Mouse (Mus musculus) liver, embryonic 13.5 days (tissue): ENCODE measurements around the gene Magi1. TPM values are rescaled to one million over a fixed set of nuclear protein-coding genes. Genes with fewer than 3 reads are reported as not detected.

Experiments
- ATAC-seq: fragments of 200-750 bp; cut with Nextera tagmentation; 2 replicates; pipeline ENCODE4 v1.8.0; 2017; ENCODE audit warnings: low read depth, mild to moderate bottlenecking, moderate number of reproducible peaks, moderate library complexity
- DNase-seq: peaks from one replicate; pipeline ENCODE4 v3.0.0; 2022
- H3K27ac ChIP-seq: fragments of 300-500 bp; sonication (generic); 2 replicates; pipeline ENCODE4 v1.5.1; 2015; ENCODE audit warnings: moderate library complexity, mild to moderate bottlenecking, inconsistent platforms
- H3K27me3 ChIP-seq: fragments of 300-500 bp; sonication (generic); 2 replicates; pipeline ENCODE4 v1.6.1; 2015; ENCODE audit warnings: mild to moderate bottlenecking, inconsistent platforms
- H3K36me3 ChIP-seq: fragments of 300-500 bp; sonication (generic); 2 replicates; pipeline ENCODE4 v1.6.1; 2015; ENCODE audit warnings: mild to moderate bottlenecking, inconsistent platforms
- H3K4me1 ChIP-seq: fragments of 300-500 bp; sonication (generic); replicated peaks from 2 replicates; pipeline ENCODE4 v1.6.1; 2015; ENCODE audit warnings: inconsistent platforms
- H3K4me2 ChIP-seq: fragments of 300-500 bp; sonication (generic); 2 replicates; pipeline ENCODE4 v1.6.1; 2015; ENCODE audit warnings: inconsistent platforms, mild to moderate bottlenecking, moderate library complexity
- H3K4me3 ChIP-seq: fragments of 300-500 bp; sonication (generic); replicated peaks from 2 replicates; pipeline ENCODE4 v1.5.1; 2015; ENCODE audit warnings: mild to moderate bottlenecking, inconsistent platforms
- H3K9ac ChIP-seq: fragments of 300-500 bp; sonication (generic); 2 replicates; pipeline ENCODE4 v1.6.1; 2015; ENCODE audit warnings: mild to moderate bottlenecking, inconsistent platforms
- H3K9me3 ChIP-seq: fragments of 300-500 bp; sonication (generic); replicated peaks from 2 replicates; pipeline ENCODE4 v1.6.1; 2016; ENCODE audit warnings: inconsistent platforms
- WGBS: fragments of 180-500 bp; shearing (Covaris S2); methylation state at CpG from one replicate; pipeline ENCODE4 v1.1.7; 2015; ENCODE audit not compliant: insufficient replicate concordance; 5-methylcytosine and 5-hydroxymethylcytosine counted together
- polyA plus RNA-seq: library from polyadenylated mRNA; unstranded; fragments of >200 nt; fragmentation: Nextera tagmentation; extraction: Ambion mirVana; gene quantifications from 2 replicates; pipeline ENCODE4 v1.2.1, GENCODE M21; 2015

Magi1 gene
- polyA plus RNA-seq, 1 experiment from 2014 or later, result 1.2 TPM

GRCm38 (mm10) chr6:94230129-94230528 is 53.6 kb downstream of the Magi1 start:
- DNase-seq (no peak), ATAC-seq (no peak)
- no peak overlapping the region for H3K9ac ChIP-seq
- peaks cover 35% of the 10 kb centered on the region for H3K4me1 ChIP-seq
- no peak overlapping the region for H3K27ac ChIP-seq
- no peaks in the 10 kb centered on the region for H3K27me3 ChIP-seq
- H3K36me3 ChIP-seq, result no peaks in the 10 kb centered on the region
- WGBS, result 50% methylated on average over 3 of the region's 3 CpGs
- H3K4me2 ChIP-seq, result no peak overlapping the region
- H3K4me3 ChIP-seq, result no peak overlapping the region
- no peaks in the 10 kb centered on the region for H3K9me3 ChIP-seq

GRCm38 (mm10) chr6:94226262-94226661 is 57.5 kb downstream of the Magi1 start:
- Histone ChIP-seq H3K4me3 (no peak overlapping the region), H3K27ac (no peak overlapping the region), H3K4me2 (no peak overlapping the region), H3K27me3 (no peaks in the 10 kb centered on the region), H3K9ac (no peak overlapping the region), H3K36me3 (no peaks in the 10 kb centered on the region), H3K9me3 (no peaks in the 10 kb centered on the region), H3K4me1 (peaks cover 31% of the 10 kb centered on the region)
- no peak for DNase-seq
- ATAC-seq, result no peak
- 59% methylated on average over 6 of the region's 6 CpGs for WGBS

- WGBS, result 21% methylated on average over 3 of the region's 3 CpGs
- no peak for ATAC-seq
- Histone ChIP-seq H3K9ac (no peak overlapping the region), H3K4me2 (no peak overlapping the region), H3K4me3 (no peak overlapping the region), H3K9me3 (no peaks in the 10 kb centered on the region), H3K27me3 (no peaks in the 10 kb centered on the region), H3K36me3 (no peaks in the 10 kb centered on the region), H3K27ac (no peak overlapping the region), H3K4me1 (peaks cover 27% of the 10 kb centered on the region)
- no peak for DNase-seq
Observed at GRCm38 (mm10) chr6:94225832-94226231, 57.9 kb downstream of the Magi1 start.

- Histone ChIP-seq H3K9ac (no peak overlapping the region), H3K36me3 (no peaks in the 10 kb centered on the region), H3K4me2 (no peak overlapping the region), H3K27me3 (no peaks in the 10 kb centered on the region), H3K9me3 (no peaks in the 10 kb centered on the region), H3K4me1 (peaks cover 20% of the 10 kb centered on the region), H3K27ac (no peak overlapping the region), H3K4me3 (no peak overlapping the region)
- ATAC-seq (no peak), DNase-seq (no peak)
- WGBS, result 71% methylated on average over 6 of the region's 6 CpGs
Observed at GRCm38 (mm10) chr6:94225091-94225490, 58.6 kb downstream of the Magi1 start.

- peaks cover 18% of the 10 kb centered on the region for H3K4me1 ChIP-seq
- DNase-seq (no peak), ATAC-seq (no peak)
- no peaks in the 10 kb centered on the region for H3K27me3 ChIP-seq
- no peaks in the 10 kb centered on the region for H3K9me3 ChIP-seq
- H3K27ac ChIP-seq, result no peak overlapping the region
- no peaks in the 10 kb centered on the region for H3K36me3 ChIP-seq
- no peak overlapping the region for H3K4me3 ChIP-seq
- no peak overlapping the region for H3K4me2 ChIP-seq
- 38% methylated on average over 7 of the region's 7 CpGs for WGBS
- no peak overlapping the region for H3K9ac ChIP-seq
Observed at GRCm38 (mm10) chr6:94222253-94222652, 61.5 kb downstream of the Magi1 start.

GRCm38 (mm10) chr6:94221750-94222149 is 62.0 kb downstream of the Magi1 start:
- no peak for DNase-seq
- no peak overlapping the region for H3K4me3 ChIP-seq
- no peaks in the 10 kb centered on the region for H3K27me3 ChIP-seq
- H3K4me1 ChIP-seq, result peaks cover 18% of the 10 kb centered on the region
- no peaks in the 10 kb centered on the region for H3K36me3 ChIP-seq
- H3K9ac ChIP-seq, result no peak overlapping the region
- ATAC-seq, result no peak
- WGBS, result 60% methylated on average over 6 of the region's 6 CpGs
- no peak overlapping the region for H3K27ac ChIP-seq
- H3K9me3 ChIP-seq, result no peaks in the 10 kb centered on the region
- H3K4me2 ChIP-seq, result no peak overlapping the region

- H3K9ac ChIP-seq, result no peak overlapping the region
- H3K27ac ChIP-seq, result no peak overlapping the region
- no peak overlapping the region for H3K4me3 ChIP-seq
- H3K36me3 ChIP-seq, result no peaks in the 10 kb centered on the region
- H3K4me2 ChIP-seq, result no peak overlapping the region
- no peaks in the 10 kb centered on the region for H3K27me3 ChIP-seq
- no peak for DNase-seq
- WGBS, result 60% methylated on average over 4 of the region's 4 CpGs
- ATAC-seq, result no peak
- no peaks in the 10 kb centered on the region; the same call in 1 of the 2 replicates for H3K4me1 ChIP-seq
- no peaks in the 10 kb centered on the region for H3K9me3 ChIP-seq
Observed at GRCm38 (mm10) chr6:94218076-94218475, 65.6 kb downstream of the Magi1 start.

GRCm38 (mm10) chr6:94215834-94216233 is 67.9 kb downstream of the Magi1 start:
- Histone ChIP-seq H3K27ac (no peak overlapping the region), H3K4me3 (no peak overlapping the region), H3K9me3 (no peaks in the 10 kb centered on the region), H3K4me2 (no peak overlapping the region), H3K36me3 (no peaks in the 10 kb centered on the region), H3K27me3 (no peaks in the 10 kb centered on the region), H3K4me1 (no peaks in the 10 kb centered on the region; the same call in 1 of the 2 replicates), H3K9ac (no peak overlapping the region)
- WGBS, result 69% methylated on average over 4 of the region's 4 CpGs
- DNase-seq (no peak), ATAC-seq (no peak)

- H3K4me1 ChIP-seq, result no peaks in the 10 kb centered on the region; the same call in 1 of the 2 replicates
- no peak for ATAC-seq
- H3K4me2 ChIP-seq, result no peak overlapping the region
- no peak overlapping the region for H3K27ac ChIP-seq
- no peaks in the 10 kb centered on the region for H3K9me3 ChIP-seq
- no peak for DNase-seq
- no peak overlapping the region for H3K9ac ChIP-seq
- WGBS, result 80% methylated on average over 7 of the region's 7 CpGs
- H3K36me3 ChIP-seq, result no peaks in the 10 kb centered on the region
- no peak overlapping the region for H3K4me3 ChIP-seq
- H3K27me3 ChIP-seq, result no peaks in the 10 kb centered on the region
Observed at GRCm38 (mm10) chr6:94214895-94215538, 68.7 kb downstream of the Magi1 start.

- H3K4me1 ChIP-seq, result peaks cover 21% of the 10 kb centered on the region
- H3K36me3 ChIP-seq, result no peaks in the 10 kb centered on the region
- peaks cover 3% of the 10 kb centered on the region; the same call in 1 of the 2 replicates for H3K27me3 ChIP-seq
- no peak overlapping the region for H3K27ac ChIP-seq
- ATAC-seq (no peak), DNase-seq (no peak)
- no peak overlapping the region for H3K4me2 ChIP-seq
- WGBS, result 33% methylated on average over 5 of the region's 5 CpGs
- no peaks in the 10 kb centered on the region for H3K9me3 ChIP-seq
- H3K9ac ChIP-seq, result no peak overlapping the region
- H3K4me3 ChIP-seq, result no peak overlapping the region
Observed at GRCm38 (mm10) chr6:94205926-94206325, 77.8 kb downstream of the Magi1 start.

- peaks cover 3% of the 10 kb centered on the region; the same call in 1 of the 2 replicates for H3K27me3 ChIP-seq
- ATAC-seq (no peak), DNase-seq (no peak)
- H3K4me3 ChIP-seq, result no peak overlapping the region
- H3K9me3 ChIP-seq, result no peaks in the 10 kb centered on the region
- peaks cover 21% of the 10 kb centered on the region for H3K4me1 ChIP-seq
- WGBS, result 4% methylated on average over 5 of the region's 5 CpGs
- no peak overlapping the region for H3K4me2 ChIP-seq
- H3K36me3 ChIP-seq, result no peaks in the 10 kb centered on the region
- H3K27ac ChIP-seq, result no peak overlapping the region
- no peak overlapping the region for H3K9ac ChIP-seq
Observed at GRCm38 (mm10) chr6:94203642-94204145, 80.0 kb downstream of the Magi1 start.

GRCm38 (mm10) chr6:94201940-94202339 is 81.8 kb downstream of the Magi1 start:
- ATAC-seq, result no peak
- H3K36me3 ChIP-seq, result no peaks in the 10 kb centered on the region
- 75% methylated on average over 2 of the region's 2 CpGs for WGBS
- no peak for DNase-seq
- peaks cover 21% of the 10 kb centered on the region for H3K4me1 ChIP-seq
- no peak overlapping the region for H3K4me3 ChIP-seq
- H3K9me3 ChIP-seq, result no peaks in the 10 kb centered on the region
- H3K27me3 ChIP-seq, result peaks cover 3% of the 10 kb centered on the region; the same call in 1 of the 2 replicates
- no peak overlapping the region for H3K9ac ChIP-seq
- no peak overlapping the region for H3K4me2 ChIP-seq
- no peak overlapping the region for H3K27ac ChIP-seq
